Mouse (Mus musculus): ENCODE results near the gene Qpctl.
"Not testable (repeated sequence)": the region's sequence is repeated elsewhere in the genome, so short reads cannot be mapped to it uniquely, and the experiment has no call there.

The Qpctl gene

DNA sequence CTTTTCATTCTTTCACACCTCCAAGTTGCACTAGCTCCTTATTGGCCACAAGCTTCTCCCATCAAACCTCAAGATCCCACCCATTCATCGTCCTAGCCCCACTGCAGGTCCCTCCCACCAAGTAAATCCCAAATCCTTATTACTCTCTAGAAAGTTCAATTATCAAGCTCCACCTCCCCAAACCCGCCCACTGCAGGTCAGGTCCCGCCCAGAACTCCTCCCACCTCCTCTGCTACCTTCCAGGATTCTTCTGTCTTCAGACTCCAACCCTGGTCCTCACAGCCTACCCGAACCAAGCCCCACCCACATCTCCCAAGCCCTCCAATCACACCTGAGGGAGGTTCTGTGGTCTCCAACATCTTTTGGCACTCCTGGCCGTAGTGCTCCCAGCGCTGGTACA, 15.1 kb upstream of the Qpctl start:
- peak; percentile 54 for DNase-seq (ENCODE audit: low read depth, low spot score)

GRCm38 (mm10) chr7:19163752-19164151, 14.7 kb upstream of the Qpctl start:
- no peak for DNase-seq (ENCODE audit: low read depth, low spot score)

GRCm38 (mm10) chr7:19162928-19163327, 13.8 kb upstream of the Qpctl start:
- DNase-seq (ENCODE audit: low read depth, low spot score) = no peak

- DNase-seq (ENCODE audit: low read depth, low spot score) = no peak
These were observed 11.0 kb upstream of the Qpctl start for GRCm38 (mm10) chr7:19160115-19160514.

DNA sequence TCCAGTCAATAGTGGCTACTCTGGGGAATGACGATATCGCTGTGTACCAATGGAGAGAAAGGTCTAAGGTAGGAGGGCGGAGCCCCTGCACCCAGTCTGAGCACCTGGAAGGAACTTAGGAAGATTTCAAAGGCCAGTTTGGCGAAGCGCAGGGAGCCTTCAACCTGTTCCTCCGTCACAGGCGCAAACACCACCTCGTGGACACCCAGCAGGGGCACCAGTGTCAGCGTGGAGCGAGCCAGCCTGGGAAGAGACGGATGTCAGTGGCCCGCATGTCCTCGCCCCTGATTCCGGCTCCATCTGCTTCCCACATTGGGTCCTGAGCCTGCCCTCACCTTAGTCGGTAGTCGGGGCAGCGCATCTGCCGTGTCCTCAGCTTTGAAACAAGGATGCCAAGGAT, 10.3 kb upstream of the Qpctl start:
- DNase-seq (ENCODE audit: low read depth, low spot score) = no peak

- no peak for DNase-seq (ENCODE audit: low read depth, low spot score)
These were observed 9.5 kb upstream of the Qpctl start for GRCm38 (mm10) chr7:19158601-19159000.

DNA sequence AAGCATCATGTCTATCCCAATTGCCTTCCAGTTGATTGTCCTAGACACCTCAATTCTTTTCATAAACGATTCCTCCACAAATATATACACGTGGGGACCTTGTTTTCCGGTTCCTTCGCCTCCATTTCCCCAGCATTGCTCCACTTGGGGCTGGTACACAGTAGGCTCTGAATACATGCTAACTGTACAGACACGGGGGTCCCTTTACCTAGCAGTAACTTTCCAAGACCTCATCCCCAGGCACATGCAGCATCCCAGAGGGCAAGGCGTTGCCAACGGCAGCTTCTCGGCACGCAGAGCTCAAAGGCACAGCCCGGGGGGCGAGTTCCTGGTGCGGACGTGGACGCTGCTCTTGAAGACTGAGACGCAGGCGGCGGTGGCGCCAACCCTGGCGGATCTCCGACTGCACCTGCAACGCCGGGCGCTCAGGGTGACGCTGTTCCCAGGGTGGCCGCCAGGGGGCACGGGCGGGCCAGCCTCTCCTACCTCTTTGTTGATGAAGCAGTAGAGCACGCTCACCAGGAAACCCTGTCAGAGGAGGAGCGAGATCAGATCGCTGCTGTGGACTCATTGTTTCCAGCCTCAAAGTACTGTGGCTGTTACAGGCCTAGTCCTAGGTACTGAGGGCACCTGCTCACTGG, 8.2 kb upstream of the Qpctl start:
- DNase-seq (ENCODE audit: low read depth, low spot score) = peak; percentile 83

DNA sequence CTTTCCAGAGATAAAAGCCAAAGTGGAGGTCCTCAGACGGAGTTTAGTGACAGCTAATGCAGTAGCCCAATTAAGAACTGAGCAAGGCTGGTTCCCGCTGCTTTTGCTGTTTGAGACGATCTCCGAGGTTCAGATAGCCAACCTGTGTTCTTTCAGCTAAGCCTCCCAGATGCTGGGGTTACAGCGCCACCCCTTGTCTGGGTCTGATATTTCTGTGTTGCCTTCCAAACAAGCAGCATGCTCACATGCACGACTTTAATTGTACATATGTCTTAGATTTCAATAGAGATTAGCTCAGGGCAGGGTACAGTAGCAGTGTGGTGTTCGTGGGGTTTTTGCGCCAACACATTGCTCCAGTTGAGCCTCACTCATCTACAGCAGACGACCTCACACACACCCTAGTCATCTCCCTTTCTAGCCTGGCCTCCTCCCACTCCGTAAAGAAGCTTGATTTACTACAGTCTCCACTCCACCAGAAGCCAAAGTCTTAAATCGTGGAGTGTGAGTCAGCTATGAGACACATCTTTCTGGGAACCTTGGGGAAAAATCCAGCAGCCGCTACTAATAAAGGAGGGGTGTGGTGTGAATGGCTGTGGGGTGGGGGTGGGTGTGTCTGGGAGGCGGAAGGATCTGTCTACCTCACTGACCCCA, 6.9 kb upstream of the Qpctl start:
- no peak for DNase-seq (ENCODE audit: low read depth, low spot score)

DNA sequence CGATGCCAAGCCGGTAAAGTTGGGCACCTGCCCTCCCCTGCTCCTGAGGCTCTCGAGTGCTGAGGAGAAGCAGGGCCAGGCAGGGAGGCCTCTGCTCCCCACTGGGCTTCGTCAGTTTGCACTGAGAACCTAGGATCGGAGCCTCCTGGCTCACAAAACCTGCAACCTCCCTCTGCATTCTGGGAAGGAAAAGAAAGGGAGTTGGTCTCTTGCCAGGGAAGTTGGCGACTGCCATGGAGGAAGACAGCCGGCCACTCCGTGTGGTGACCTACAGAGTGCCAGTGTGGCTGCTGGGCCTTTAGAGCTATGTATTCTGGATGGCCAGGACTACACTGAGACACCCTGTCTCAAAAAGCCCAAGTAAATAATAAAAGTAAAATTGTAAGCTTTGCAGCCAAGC, 5.7 kb upstream of the Qpctl start:
- no peak for DNase-seq (ENCODE audit: low read depth, low spot score)

- not testable (repeated sequence) for DNase-seq (ENCODE audit: low read depth, low spot score)
These were observed 2.0 kb upstream of the Qpctl start for GRCm38 (mm10) chr7:19151121-19151520.

DNA sequence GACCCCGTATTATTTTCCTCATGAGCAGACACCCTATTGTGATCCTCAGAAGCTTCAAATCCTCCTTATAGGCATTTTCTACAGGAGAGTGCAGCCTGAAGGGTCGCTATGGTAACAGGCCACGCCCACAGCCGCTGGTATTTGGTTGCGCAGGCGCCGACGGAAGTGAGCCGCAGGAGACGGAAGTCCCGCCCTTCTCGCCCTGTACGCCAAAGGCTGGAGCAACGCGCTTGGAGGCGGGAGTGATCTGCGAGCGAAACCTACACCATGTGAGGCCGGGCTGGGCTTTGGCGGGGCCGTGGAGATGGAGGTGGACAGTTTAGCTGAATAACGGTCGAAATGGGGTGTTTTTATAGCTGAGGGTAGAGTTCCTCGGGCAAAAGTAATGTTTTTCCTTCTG, 535 bp upstream of the Qpctl start, which contains the start of gene Snrpd2:
TSS of gene Snrpd2 (plus strand) at position 97 of the 400 bp plus-strand sequence.
- peak; percentile 96 for DNase-seq (ENCODE audit: low read depth, low spot score)

DNA sequence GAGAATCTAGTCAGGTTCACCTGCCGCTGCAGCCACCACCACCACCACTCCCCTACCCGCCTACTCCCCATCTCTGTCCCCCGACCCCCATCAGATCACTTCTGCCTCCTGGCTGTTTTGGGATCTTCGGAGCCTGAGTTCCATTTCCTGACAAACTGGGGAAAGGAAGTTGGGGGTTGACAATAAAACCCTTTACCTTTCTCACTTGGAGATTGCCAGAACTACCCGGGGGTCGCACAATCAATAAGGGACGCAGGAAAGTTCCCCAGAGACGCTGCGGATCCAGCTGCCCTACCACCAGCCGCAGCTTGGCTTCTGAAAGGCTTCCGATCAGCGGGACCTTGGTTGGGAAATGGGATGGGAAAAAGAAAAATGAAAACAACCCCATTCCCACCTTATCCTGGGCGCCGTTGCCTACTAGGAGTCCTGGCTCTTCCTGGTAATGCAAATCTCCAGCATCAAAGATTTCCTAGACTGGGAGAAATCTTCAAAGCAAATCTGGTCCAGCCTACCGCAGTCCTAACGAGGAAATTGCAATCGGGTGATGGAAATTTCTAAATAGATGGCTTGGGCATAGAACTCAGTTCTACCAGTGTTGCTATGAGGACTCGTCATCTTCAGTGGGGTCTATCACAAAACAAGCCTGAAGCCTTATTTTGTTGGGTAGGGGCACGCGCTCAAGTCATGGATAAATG, 764 bp downstream of the Qpctl start:
- no peak for DNase-seq (ENCODE audit: low read depth, low spot score)

DNA sequence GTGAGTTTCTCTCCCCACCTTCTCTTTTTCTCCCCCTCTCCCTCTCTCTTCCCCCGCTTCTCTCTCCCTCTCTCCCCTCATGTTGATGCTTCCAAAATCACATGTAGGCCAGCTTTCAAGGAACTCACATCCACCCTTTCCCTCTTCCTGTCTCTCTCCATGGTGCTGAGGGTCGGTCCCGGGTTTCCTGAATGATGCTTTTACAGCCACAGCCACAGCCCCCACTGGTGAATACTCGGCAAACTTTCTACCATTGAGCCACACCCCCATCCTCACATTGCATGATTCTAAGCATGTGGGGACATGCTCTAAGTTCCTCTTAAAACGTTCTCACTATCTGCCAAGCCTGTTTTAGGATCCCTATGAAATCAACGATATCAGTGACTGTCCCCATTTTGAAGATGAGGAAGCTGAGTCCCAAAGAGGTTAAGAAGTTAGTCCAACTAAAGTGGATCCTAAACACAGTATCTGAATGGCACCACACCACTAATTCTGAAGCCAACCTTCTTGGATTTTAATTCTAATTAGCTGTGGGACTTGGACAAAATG, 1.5 kb downstream of the Qpctl start:
- DNase-seq (ENCODE audit: low read depth, low spot score) = no peak

- DNase-seq (ENCODE audit: low read depth, low spot score) = no peak
These were observed 2.3 kb downstream of the Qpctl start for GRCm38 (mm10) chr7:19146793-19147192.

GRCm38 (mm10) chr7:19137380-19137779, 11.7 kb downstream of the Qpctl start:
- no peak for DNase-seq (ENCODE audit: low read depth, low spot score)

DNA sequence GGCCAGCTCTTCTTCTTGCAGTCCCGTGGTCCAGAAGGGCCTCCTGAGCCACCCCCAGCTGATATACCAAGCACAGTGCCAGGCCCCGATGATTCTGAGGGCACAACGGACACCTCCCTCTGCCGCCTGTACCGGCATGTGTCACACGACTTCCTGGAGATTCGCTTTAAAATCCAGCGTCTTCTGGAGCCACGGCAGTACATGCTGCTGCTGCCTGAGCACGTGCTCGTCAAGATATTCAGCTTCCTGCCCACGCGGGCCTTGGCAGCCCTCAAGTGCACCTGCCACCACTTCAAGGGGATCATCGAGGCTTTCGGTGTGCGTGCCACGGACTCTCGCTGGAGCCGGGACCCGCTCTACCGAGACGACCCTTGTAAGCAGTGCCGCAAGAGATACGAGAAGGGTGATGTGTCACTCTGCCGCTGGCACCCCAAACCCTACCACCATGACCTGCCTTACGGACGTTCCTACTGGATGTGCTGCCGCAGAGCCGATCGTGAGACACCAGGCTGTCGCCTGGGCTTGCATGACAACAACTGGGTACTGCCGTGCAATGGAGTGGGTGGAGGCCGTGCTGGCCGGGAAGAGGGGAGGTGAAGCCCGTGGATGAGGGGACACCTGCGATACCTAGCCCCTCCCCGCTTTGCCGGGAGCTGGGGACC, 12.3 kb downstream of the Qpctl start:
- DNase-seq (ENCODE audit: low read depth, low spot score) = no peak

- no peak for DNase-seq (ENCODE audit: low read depth, low spot score)
These were observed 12.9 kb downstream of the Qpctl start for GRCm38 (mm10) chr7:19136168-19136567.

GRCm38 (mm10) chr7:19131324-19131848, 17.7 kb downstream of the Qpctl start:
- peak; percentile 97 for DNase-seq (ENCODE audit: low read depth, low spot score)

- DNase-seq (ENCODE audit: low read depth, low spot score) = no peak
These were observed 18.4 kb downstream of the Qpctl start for GRCm38 (mm10) chr7:19130657-19131056.

GRCm38 (mm10) chr7:19129396-19129795, 19.7 kb downstream of the Qpctl start:
- no peak for DNase-seq (ENCODE audit: low read depth, low spot score)

DNA sequence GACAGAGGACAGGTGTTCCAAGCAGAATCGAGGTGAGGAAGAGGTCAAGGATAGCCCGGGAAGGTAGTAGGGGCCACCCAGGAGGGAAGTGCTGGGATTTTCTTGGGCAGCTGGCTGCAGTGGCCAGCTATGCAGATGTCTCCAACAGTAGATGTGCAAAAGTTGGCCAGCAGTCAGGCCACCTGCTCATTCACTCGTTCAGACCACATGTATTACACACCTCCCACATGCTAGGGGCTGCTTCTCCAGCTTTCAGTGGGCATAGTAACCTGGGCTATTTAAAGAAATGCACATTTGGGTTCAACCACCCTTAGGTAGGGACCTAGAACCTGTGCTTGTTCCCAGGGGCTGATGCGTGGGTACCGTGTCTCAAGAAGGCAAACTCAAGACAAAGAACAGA, 21.3 kb downstream of the Qpctl start:
- no peak for DNase-seq (ENCODE audit: low read depth, low spot score)

- no peak for DNase-seq (ENCODE audit: low read depth, low spot score)
These were observed 24.4 kb downstream of the Qpctl start for GRCm38 (mm10) chr7:19124713-19125112.

Data from forelimb bud, embryonic 11.5 days (tissue).